Mouse (Mus musculus) frontal cortex, postnatal 25 days (tissue): ENCODE data around the gene Gm9195.

ENCODE experiments used
- DNase-seq, 2 experiments: peaks; one replicate each; pipeline ENCODE4 v3.0.0; 2022; ENCODE audit warnings: low spot score in 2 of 2

The Gm9195 gene

GRCm38 (mm10) chr14:72491738-72492137 lies at the start of gene Gm9195:
Gene Gm9195 (minus strand): TSS chr14:72491838.
- no peak for DNase-seq

DNA sequence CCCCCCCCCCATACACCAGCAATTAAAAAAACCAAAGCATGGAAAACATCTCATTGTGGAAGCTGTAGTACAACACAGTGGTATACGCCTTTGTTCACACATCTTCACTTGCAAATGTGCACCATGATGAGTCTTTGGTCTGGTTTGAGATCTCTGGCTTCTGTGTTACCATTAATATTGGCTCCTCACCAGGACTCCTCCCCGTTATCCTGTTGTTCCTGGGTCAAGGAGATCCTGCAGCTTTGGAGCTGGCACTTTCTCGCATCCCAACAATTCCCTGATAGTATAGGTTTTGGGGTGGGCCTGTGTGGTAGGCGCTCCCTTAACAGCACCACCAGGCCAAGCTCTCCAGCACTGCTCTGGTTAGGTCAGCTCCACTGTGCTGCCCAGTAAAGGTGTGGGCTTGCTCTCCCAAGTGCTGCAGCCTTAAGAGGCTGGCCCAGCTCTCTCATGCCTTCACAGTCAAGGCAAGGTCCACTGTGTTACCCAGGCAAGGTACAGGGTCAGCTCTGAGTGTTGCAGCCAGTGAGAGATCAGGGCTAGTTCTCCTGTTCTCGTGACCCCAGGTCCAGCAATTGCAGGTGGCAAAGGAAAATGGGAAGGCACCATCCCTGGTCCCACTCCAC lies 44.9 kb upstream of the Gm9195 start:
- no peak for DNase-seq

- no peak for DNase-seq
Observed at GRCm38 (mm10) chr14:72533862-72534261, 42.2 kb upstream of the Gm9195 start.

- no peak for DNase-seq
Observed at GRCm38 (mm10) chr14:72532028-72532917, 40.6 kb upstream of the Gm9195 start.

DNA sequence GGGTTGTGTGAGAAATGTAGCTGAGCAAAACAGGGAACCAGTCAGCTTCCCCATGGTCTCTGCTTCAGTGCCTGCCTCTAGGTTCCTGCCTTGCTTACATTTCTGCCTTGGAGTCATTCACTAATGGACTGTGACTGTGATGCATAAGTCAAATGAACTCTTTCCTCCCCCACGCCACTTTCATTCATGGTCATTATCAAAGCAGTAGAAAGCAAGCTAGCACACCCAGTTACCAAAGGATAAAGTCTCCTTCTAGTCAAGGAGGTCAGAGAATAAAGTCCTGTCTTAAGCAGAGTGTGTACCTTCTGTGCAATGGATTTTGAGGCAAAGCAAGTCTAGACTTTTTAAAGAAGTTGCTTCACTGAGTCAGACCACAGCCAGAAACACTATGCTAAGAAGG lies 35.5 kb upstream of the Gm9195 start:
- DNase-seq = no peak

GRCm38 (mm10) chr14:72519561-72519960 lies 27.9 kb upstream of the Gm9195 start:
- DNase-seq = no peak

GRCm38 (mm10) chr14:72518786-72519185 lies 27.1 kb upstream of the Gm9195 start:
- DNase-seq = no peak

DNA sequence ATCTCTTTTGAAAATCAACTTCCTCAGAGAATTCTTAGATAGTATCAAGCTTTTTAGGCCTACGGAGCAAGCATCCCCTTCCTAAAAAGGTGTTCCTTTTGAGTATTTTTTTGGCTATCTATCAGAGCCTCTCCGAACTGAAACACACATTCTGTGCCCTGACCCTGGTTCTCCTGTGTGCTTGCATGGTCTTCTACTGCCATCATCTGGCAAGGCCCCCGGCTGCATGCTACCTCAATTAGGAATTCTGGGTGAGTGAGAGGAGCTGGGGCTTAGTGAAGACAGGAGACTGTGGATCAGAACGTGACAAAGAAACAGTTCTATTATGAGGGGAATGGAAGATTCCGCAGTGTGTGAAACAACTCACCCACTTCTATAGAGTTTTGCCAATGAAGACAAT lies 24.7 kb upstream of the Gm9195 start:
- DNase-seq = peak; percentile 21 to 25

- DNase-seq = no peak
Observed at GRCm38 (mm10) chr14:72506723-72507420, 15.2 kb upstream of the Gm9195 start.

DNA sequence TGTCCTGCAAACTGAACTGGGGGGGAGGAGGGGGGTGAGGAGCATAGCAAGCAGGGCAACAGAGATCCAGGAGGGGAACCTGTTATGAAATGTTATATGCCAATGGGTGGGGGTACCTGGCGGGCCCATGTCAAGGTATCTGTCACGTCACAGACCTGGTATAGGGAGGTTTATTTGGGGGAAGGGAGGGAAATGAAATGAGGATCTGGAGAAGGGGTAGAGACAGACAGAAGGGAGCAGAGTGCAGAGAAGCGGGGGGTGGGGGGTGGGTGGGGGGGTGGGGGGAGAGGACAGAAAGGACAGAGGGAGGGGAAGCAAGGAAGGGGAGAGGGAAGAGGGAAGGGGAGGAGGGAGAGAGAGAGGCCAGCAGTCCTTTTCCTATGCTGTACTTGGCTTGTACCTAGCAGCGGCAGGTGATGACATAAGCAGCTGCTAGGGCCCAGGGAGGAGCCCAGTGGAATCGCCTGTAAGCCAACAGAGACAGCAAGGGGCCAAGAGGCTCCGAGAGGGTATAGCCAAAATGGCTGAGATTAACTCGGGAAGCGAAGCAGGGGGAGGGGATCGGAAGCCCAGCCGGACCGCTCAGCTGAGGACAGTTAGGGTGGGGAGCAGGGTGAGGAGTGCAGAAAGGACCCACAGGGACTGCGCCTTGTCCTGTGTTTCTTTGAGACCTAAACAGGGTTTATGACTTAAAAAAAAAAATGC lies 14.5 kb upstream of the Gm9195 start:
- DNase-seq = no peak

DNA sequence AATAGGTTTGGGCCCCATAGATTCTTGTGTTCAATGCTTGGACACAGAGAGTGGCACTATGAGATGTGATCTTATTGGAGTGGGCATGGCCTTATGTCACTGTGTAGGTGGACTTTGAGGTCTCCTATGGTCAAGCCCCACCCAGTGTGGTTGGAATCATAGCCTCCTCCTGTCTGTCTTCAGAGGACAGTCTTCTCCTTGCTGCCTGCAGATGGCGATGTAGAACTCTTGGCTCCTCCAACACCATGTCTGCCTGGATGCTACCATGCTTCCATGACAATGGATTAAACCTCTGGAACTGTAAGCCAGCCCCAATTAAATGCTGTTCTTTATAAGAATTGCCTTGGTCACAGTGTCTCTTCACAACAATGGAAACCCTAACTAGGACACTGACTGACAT lies 13.3 kb upstream of the Gm9195 start:
- no peak for DNase-seq

DNA sequence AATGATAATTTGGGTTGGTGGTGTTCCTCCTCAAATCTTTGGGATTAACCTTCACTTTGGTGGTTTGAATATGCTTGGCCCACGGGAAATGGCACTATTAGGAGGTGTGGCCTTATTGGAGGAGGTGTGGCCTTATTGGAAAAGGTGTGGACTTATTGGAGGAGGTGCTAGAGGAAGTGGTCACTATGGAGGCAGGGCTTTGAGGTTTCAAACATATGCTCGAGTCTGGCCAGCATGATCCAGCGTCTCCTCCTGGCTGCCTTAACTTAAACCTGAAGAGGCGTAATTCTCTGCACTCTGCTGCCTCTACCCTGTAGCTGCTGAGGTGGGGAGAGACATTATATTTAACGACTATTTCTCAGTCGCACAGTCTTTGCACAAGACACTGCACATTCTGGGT lies 11.6 kb upstream of the Gm9195 start:
- no peak for DNase-seq

GRCm38 (mm10) chr14:72493775-72494174 lies 2.1 kb upstream of the Gm9195 start:
- DNase-seq = no peak

GRCm38 (mm10) chr14:72490367-72490766 lies 1.3 kb downstream of the Gm9195 start:
- no peak for DNase-seq

DNA sequence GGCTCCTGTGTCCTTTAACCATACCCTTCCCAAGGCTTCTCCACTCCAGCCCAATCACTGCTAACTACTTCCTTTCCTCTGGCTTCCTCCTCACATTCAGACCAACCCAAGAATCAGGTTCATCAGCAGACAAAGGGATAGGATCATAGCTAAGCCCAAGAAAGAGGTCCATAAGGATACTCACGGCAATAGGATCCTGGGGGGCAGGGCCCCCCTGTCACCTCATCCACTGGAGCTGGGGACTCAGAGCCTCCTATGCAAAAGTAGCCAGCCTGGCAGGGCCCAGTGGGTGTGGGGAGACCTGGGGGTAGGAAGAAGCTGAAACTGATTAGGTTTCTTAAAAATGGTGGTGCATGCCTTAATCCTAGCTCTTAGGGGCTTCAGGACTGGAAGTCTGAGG lies 17.1 kb downstream of the Gm9195 start:
- no peak for DNase-seq

DNA sequence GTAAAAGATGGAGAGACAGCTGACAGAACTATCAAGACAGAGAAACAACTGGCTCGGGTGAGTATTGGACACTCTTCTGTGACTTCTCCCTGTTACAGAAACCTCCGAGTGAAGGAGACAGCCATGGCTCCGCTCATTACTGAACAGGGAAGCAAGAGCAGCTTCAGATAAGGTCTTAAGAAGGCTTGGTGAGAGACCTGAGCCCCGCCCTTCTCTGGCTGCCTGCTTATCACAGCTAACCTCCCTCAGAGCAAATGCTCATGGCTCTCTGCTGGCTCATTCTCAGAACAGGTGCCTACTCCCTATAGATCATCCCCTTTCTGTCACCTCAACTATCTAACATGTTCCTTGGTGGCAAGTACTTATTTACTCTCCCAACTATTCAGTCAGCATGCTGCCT lies 23.2 kb downstream of the Gm9195 start:
- no peak for DNase-seq

- DNase-seq = no peak
Observed at GRCm38 (mm10) chr14:72466384-72466783, 25.3 kb downstream of the Gm9195 start.

GRCm38 (mm10) chr14:72461591-72461990 lies 30.0 kb downstream of the Gm9195 start:
- no peak for DNase-seq

DNA sequence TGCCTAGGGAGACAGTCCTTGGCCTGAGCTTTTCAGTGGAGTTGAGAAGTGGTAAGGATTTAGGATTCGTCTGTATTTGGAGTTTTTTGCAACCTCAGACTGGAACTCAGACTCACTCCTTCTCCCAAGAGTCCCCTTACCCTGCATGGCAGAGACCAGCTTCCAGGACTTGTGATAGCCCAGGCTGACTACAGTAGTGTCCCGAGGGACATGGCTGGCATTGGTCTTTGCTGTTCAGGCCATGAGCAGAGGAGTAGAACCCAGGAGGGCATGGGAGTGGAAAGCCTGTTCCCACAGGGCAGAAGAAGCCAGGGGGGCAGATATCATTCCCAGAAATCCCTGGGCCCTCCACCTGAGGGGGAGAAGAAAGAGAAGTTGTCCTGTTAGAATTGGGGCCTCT lies 31.3 kb downstream of the Gm9195 start:
- no peak for DNase-seq

DNA sequence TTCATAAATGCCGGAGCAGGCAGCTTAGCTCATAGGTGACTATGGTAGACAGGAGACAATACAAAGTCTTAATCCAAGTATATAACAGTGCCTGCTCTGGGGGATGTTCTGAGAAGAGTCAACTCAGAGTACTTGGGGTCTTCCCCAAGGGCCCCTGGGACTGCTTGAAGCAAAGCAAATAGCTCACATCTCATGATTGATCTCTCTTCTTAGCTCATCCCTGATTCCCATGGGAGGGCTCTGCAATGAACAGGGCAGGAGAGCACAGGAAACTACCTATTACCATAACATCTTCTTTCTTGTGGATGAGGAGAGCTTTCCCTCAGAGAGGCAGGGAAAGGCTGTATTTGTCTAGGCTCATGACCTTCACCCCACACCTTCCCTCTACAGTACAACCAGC lies 32.7 kb downstream of the Gm9195 start:
- no peak for DNase-seq

DNA sequence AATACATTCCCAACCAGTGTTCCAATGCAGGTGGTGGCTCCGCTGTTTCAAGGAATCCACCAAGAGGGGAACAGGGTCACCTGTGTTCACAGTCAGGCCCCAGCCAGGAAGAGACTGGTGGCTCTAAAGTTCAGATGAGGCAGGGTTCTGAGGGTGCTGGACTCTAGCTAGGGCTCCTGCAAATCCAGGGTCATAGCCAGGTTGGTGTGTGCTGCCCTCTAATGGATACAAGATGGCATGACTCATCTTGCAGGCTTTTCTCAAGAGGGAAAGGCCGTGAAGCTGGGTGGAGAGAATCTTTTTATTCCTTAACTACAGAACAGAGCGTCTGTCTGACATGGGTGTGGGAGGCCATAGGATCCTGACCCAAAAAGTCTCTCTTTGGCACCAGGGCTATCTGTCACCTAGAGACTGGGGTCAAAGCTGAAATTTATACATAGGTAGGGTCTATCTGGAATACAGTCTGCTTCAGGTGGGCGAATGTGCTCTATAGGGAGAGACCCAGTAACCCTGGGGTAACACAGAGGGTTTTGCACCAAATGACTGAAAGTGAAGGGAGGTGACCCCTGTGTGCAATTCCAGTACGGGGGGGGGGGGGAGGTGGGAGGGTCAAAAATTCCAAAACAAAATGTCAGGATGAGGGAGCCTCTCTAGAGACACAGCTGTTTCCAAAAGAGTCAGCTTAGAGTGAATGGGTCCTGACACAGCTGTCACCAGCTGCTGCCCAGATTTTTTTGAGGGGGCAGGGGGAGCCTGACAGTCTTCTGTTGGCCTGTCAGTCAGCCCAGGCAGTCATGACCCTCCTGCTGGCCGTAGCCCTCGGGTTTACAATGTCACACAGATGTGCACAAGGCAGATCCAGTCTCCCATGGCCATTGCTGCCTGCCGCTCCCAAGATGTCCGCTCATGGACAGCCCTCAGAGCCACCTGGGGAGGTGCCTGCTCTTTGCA lies 44.2 kb downstream of the Gm9195 start:
- no peak for DNase-seq
